Mouse (Mus musculus): ENCODE results near the gene Sprr2j-ps. TPM values are rescaled to one million over a fixed set of nuclear protein-coding genes. Genes with fewer than 3 reads are reported as not detected.

Sprr2j-ps gene
- polyA plus RNA-seq, 1 experiment from 2014 or later: not detected

GRCm38 (mm10) chr3:92440177-92440576 is 22.3 kb downstream of the Sprr2j-ps start:
- WGBS: 80% methylated on average over 3 of the region's 3 CpGs
- no peak overlapping the region for H3K9ac ChIP-seq (ENCODE audit: low read length)
- no peak overlapping the region for H3K4me3 ChIP-seq (ENCODE audit: control insufficient read depth in 1 of 2, insufficient read depth in 1 of 2, low read depth in 1 of 2, low read length in 2 of 2)
- ATAC-seq (ENCODE audit: insufficient number of reproducible peaks, insufficient read depth, low FRiP score, low read depth): no peak
- H3K4me2 ChIP-seq (ENCODE audit: low read length): no peak overlapping the region
- H3K27me3 ChIP-seq (ENCODE audit: control insufficient read depth, insufficient read depth, low read length): no peaks in the 10 kb centered on the region
- no peaks in the 10 kb centered on the region for H3K4me1 ChIP-seq (ENCODE audit: control insufficient read depth in 2 of 2, insufficient read depth in 2 of 2, low read length in 2 of 2)
- H3K9me3 ChIP-seq (ENCODE audit: control insufficient read depth, low read length): no peaks in the 10 kb centered on the region
- H3K36me3 ChIP-seq (ENCODE audit: control insufficient read depth, insufficient read depth, low read length): no peaks in the 10 kb centered on the region
- no peak overlapping the region for H3K27ac ChIP-seq (replicated peaks in 1 of 2; ENCODE audit: control insufficient read depth in 1 of 2, insufficient read depth in 1 of 2, low read depth in 2 of 2, low read length in 2 of 2)

- Histone ChIP-seq H3K9me3 (ENCODE audit: control insufficient read depth, low read length) (no peaks in the 10 kb centered on the region), H3K4me3 (ENCODE audit: control insufficient read depth in 1 of 2, insufficient read depth in 1 of 2, low read depth in 1 of 2, low read length in 2 of 2) (no peak overlapping the region), H3K4me2 (ENCODE audit: low read length) (no peak overlapping the region), H3K9ac (ENCODE audit: low read length) (no peak overlapping the region), H3K4me1 (ENCODE audit: control insufficient read depth in 2 of 2, insufficient read depth in 2 of 2, low read length in 2 of 2) (no peaks in the 10 kb centered on the region), H3K27ac (replicated peaks in 1 of 2; ENCODE audit: control insufficient read depth in 1 of 2, insufficient read depth in 1 of 2, low read depth in 2 of 2, low read length in 2 of 2) (no peak overlapping the region), H3K27me3 (ENCODE audit: control insufficient read depth, insufficient read depth, low read length) (no peaks in the 10 kb centered on the region), H3K36me3 (ENCODE audit: control insufficient read depth, insufficient read depth, low read length) (no peaks in the 10 kb centered on the region)
- ATAC-seq (ENCODE audit: insufficient number of reproducible peaks, insufficient read depth, low FRiP score, low read depth): no peak
- WGBS: 44% methylated on average over 5 of the region's 5 CpGs
Measured at GRCm38 (mm10) chr3:92455151-92455550, 37.3 kb downstream of the Sprr2j-ps start.

- no peak within 1 kb of the TSS for H3K4me3 ChIP-seq (ENCODE audit: control insufficient read depth in 1 of 2, insufficient read depth in 1 of 2, low read depth in 1 of 2, low read length in 2 of 2)
- H3K4me2 ChIP-seq (ENCODE audit: low read length): no peak within 1 kb of the TSS
- H3K4me1 ChIP-seq (ENCODE audit: control insufficient read depth in 2 of 2, insufficient read depth in 2 of 2, low read length in 2 of 2): no peaks in the 10 kb centered on the region
- no peak within 1 kb of the TSS for H3K9ac ChIP-seq (ENCODE audit: low read length)
- no peaks in the 10 kb centered on the region for H3K9me3 ChIP-seq (ENCODE audit: control insufficient read depth, low read length)
- no peaks in the 10 kb centered on the region for H3K27me3 ChIP-seq (ENCODE audit: control insufficient read depth, insufficient read depth, low read length)
- ATAC-seq (ENCODE audit: insufficient number of reproducible peaks, insufficient read depth, low FRiP score, low read depth): no peak
- WGBS: 61% methylated on average over 2 of the region's 2 CpGs
- no peak within 1 kb of the TSS for H3K27ac ChIP-seq (replicated peaks in 1 of 2; ENCODE audit: control insufficient read depth in 1 of 2, insufficient read depth in 1 of 2, low read depth in 2 of 2, low read length in 2 of 2)
- H3K36me3 ChIP-seq (ENCODE audit: control insufficient read depth, insufficient read depth, low read length): no peaks in the 10 kb centered on the region
Measured at GRCm38 (mm10) chr3:92458620-92459019, 40.7 kb downstream of the Sprr2j-ps start, which contains the start of gene Sprr3. TSS of gene Sprr3 (minus strand) at chr3:92458720.

GRCm38 (mm10) chr3:92466576-92466975 is 48.7 kb downstream of the Sprr2j-ps start:
- Histone ChIP-seq H3K27ac (replicated peaks in 1 of 2; ENCODE audit: control insufficient read depth in 1 of 2, insufficient read depth in 1 of 2, low read depth in 2 of 2, low read length in 2 of 2) (no peak overlapping the region), H3K36me3 (ENCODE audit: control insufficient read depth, insufficient read depth, low read length) (no peaks in the 10 kb centered on the region), H3K4me2 (ENCODE audit: low read length) (no peak overlapping the region), H3K9me3 (ENCODE audit: control insufficient read depth, low read length) (no peaks in the 10 kb centered on the region), H3K9ac (ENCODE audit: low read length) (no peak overlapping the region), H3K27me3 (ENCODE audit: control insufficient read depth, insufficient read depth, low read length) (no peaks in the 10 kb centered on the region), H3K4me3 (ENCODE audit: control insufficient read depth in 1 of 2, insufficient read depth in 1 of 2, low read depth in 1 of 2, low read length in 2 of 2) (no peak overlapping the region), H3K4me1 (ENCODE audit: control insufficient read depth in 2 of 2, insufficient read depth in 2 of 2, low read length in 2 of 2) (no peaks in the 10 kb centered on the region)
- no peak for ATAC-seq (ENCODE audit: insufficient number of reproducible peaks, insufficient read depth, low FRiP score, low read depth)
- 64% methylated on average over 1 of the region's 1 CpGs for WGBS

- H3K4me3 ChIP-seq (ENCODE audit: control insufficient read depth in 1 of 2, insufficient read depth in 1 of 2, low read depth in 1 of 2, low read length in 2 of 2): no peak overlapping the region
- no peaks in the 10 kb centered on the region for H3K9me3 ChIP-seq (ENCODE audit: control insufficient read depth, low read length)
- ATAC-seq (ENCODE audit: insufficient number of reproducible peaks, insufficient read depth, low FRiP score, low read depth): no peak
- no peaks in the 10 kb centered on the region for H3K27me3 ChIP-seq (ENCODE audit: control insufficient read depth, insufficient read depth, low read length)
- H3K36me3 ChIP-seq (ENCODE audit: control insufficient read depth, insufficient read depth, low read length): no peaks in the 10 kb centered on the region
- no peak overlapping the region for H3K27ac ChIP-seq (replicated peaks in 1 of 2; ENCODE audit: control insufficient read depth in 1 of 2, insufficient read depth in 1 of 2, low read depth in 2 of 2, low read length in 2 of 2)
- no peak overlapping the region for H3K4me2 ChIP-seq (ENCODE audit: low read length)
- no peak overlapping the region for H3K9ac ChIP-seq (ENCODE audit: low read length)
- no peaks in the 10 kb centered on the region for H3K4me1 ChIP-seq (ENCODE audit: control insufficient read depth in 2 of 2, insufficient read depth in 2 of 2, low read length in 2 of 2)
Measured at GRCm38 (mm10) chr3:92467424-92467823, 49.5 kb downstream of the Sprr2j-ps start.

Other genes starting within 250 kb of the Sprr2j-ps start
- 0.16 TPM in 1 of 2 replicates, not detected in the other for gene Sprr2a1, start 202.3 kb upstream of the Sprr2j-ps start, polyA plus RNA-seq (2014; fragmentation: Nextera tagmentation; extraction: Ambion mirVana)
- 1.8 and 2.1 TPM in 2 replicates for gene Sprr2a2, start 202.2 kb upstream of the Sprr2j-ps start, polyA plus RNA-seq (2014; fragmentation: Nextera tagmentation; extraction: Ambion mirVana)
- not detected in 2 replicates for gene Sprr2a3, start 132.7 kb upstream of the Sprr2j-ps start, polyA plus RNA-seq (2014; fragmentation: Nextera tagmentation; extraction: Ambion mirVana)
- not detected in 2 replicates for gene Sprr2b, start 101.5 kb upstream of the Sprr2j-ps start, polyA plus RNA-seq (2014; fragmentation: Nextera tagmentation; extraction: Ambion mirVana)
- gene Sprr2d, start 78.9 kb upstream of the Sprr2j-ps start, polyA plus RNA-seq (2014; fragmentation: Nextera tagmentation; extraction: Ambion mirVana): not detected in 2 replicates
- not detected in 2 replicates for gene Sprr2e, start 65.9 kb upstream of the Sprr2j-ps start, polyA plus RNA-seq (2014; fragmentation: Nextera tagmentation; extraction: Ambion mirVana)
- gene Sprr2f, start 52.9 kb upstream of the Sprr2j-ps start, polyA plus RNA-seq (2014; fragmentation: Nextera tagmentation; extraction: Ambion mirVana): not detected in 2 replicates
- gene Sprr2h, start 32.4 kb upstream of the Sprr2j-ps start, polyA plus RNA-seq (2014; fragmentation: Nextera tagmentation; extraction: Ambion mirVana): not detected in 2 replicates
- not detected in 2 replicates for gene Sprr2i, start 10.1 kb upstream of the Sprr2j-ps start, polyA plus RNA-seq (2014; fragmentation: Nextera tagmentation; extraction: Ambion mirVana)
- 5.2 and 5.9 TPM in 2 replicates for gene Gm9774, start 11.3 kb downstream of the Sprr2j-ps start, polyA plus RNA-seq (2014; fragmentation: Nextera tagmentation; extraction: Ambion mirVana)
- not detected in 2 replicates for gene Sprr2k, start 14.5 kb downstream of the Sprr2j-ps start, polyA plus RNA-seq (2014; fragmentation: Nextera tagmentation; extraction: Ambion mirVana)
- not detected in 2 replicates for gene Sprr1b, start 20.7 kb downstream of the Sprr2j-ps start, polyA plus RNA-seq (2014; fragmentation: Nextera tagmentation; extraction: Ambion mirVana)
- gene Sprr3, start 40.6 kb downstream of the Sprr2j-ps start, polyA plus RNA-seq (2014; fragmentation: Nextera tagmentation; extraction: Ambion mirVana): not detected in 2 replicates
- gene Sprr1a, start 67.8 kb downstream of the Sprr2j-ps start, polyA plus RNA-seq (2014; fragmentation: Nextera tagmentation; extraction: Ambion mirVana): 0.78 TPM in 1 of 2 replicates, not detected in the other
- not detected in 2 replicates for gene Sprr4, start 82.4 kb downstream of the Sprr2j-ps start, polyA plus RNA-seq (2014; fragmentation: Nextera tagmentation; extraction: Ambion mirVana)
- gene 2310046K23Rik, start 116.4 kb downstream of the Sprr2j-ps start, polyA plus RNA-seq (2014; fragmentation: Nextera tagmentation; extraction: Ambion mirVana): not detected in 2 replicates
- gene Ivl, start 155.7 kb downstream of the Sprr2j-ps start, polyA plus RNA-seq (2014; fragmentation: Nextera tagmentation; extraction: Ambion mirVana): not detected in 2 replicates
- not detected in 2 replicates for gene Smcp, start 170.9 kb downstream of the Sprr2j-ps start, polyA plus RNA-seq (2014; fragmentation: Nextera tagmentation; extraction: Ambion mirVana)
- gene 2210017I01Rik, start 189.4 kb downstream of the Sprr2j-ps start, polyA plus RNA-seq (2014; fragmentation: Nextera tagmentation; extraction: Ambion mirVana): not detected in 2 replicates
- not detected in 2 replicates for gene Lce6a, start 203.6 kb downstream of the Sprr2j-ps start, polyA plus RNA-seq (2014; fragmentation: Nextera tagmentation; extraction: Ambion mirVana)
- gene Lce1a1, start 230.2 kb downstream of the Sprr2j-ps start, polyA plus RNA-seq (2014; fragmentation: Nextera tagmentation; extraction: Ambion mirVana): not detected in 2 replicates
- gene Lce1b, start 238.8 kb downstream of the Sprr2j-ps start, polyA plus RNA-seq (2014; fragmentation: Nextera tagmentation; extraction: Ambion mirVana): not detected in 2 replicates

All from heart, embryonic 14.5 days (tissue).